Mouse (Mus musculus): ENCODE results near the gene Lmbr1l.

DNA sequence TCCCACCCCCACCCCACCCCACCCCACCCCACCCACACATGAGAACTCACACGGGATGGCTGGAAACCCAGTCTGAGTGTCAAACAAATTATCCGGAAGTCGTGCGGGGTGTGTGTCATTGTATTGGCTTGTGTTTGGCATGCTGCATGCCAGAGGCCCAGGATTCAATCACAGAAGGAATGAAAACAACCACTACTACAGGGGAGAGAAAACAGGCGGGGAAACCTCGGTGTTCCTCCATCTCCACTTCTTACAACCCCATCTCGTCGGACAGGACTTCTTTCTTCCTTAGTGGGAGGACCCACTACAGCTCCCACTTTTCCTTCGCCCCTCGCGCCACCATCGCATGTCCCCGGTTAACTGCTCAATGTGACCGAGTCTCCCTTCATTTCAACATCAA lies 940 bp downstream of the Lmbr1l start:
- TF ChIP-seq CTCF (conservative IDR thresholded peaks at IDR 0.05; ENCODE audit: insufficient read depth, insufficient read length, low read depth, low read length) (no peak), POLR2A (IDR thresholded peaks at IDR 0.05; ENCODE audit: low read depth, low read length) (no peak)

Measured in kidney, adult 2 months (tissue).